Mouse (Mus musculus) intestine, embryonic 16.5 days (tissue): ENCODE data around the gene Nlrc3. TPM values are rescaled to one million over a fixed set of nuclear protein-coding genes. Genes with fewer than 3 reads are reported as not detected.

Experiments
- ATAC-seq: fragments of 200-750 bp; cut with Nextera tagmentation; 2 replicates; pipeline ENCODE4 v1.8.0; 2017; ENCODE audit warnings: moderate TSS enrichment, moderate library complexity
- H3K27ac ChIP-seq: fragments of 300-500 bp; sonication (generic); 2 replicates; pipeline ENCODE4 v1.5.1; 2014; ENCODE audit warnings: mild to moderate bottlenecking, low read length
- H3K27me3 ChIP-seq: fragments of 300-500 bp; sonication (generic); replicated peaks from 2 replicates; pipeline ENCODE4 v1.6.1; 2014; ENCODE audit warnings: low read length, control low read depth, mixed read lengths; ENCODE audit not compliant: control insufficient read depth, insufficient read depth
- H3K36me3 ChIP-seq: fragments of 300-500 bp; sonication (generic); 2 replicates; pipeline ENCODE4 v1.6.1; 2014; ENCODE audit warnings: low read length, control low read depth; ENCODE audit not compliant: control insufficient read depth, insufficient read depth
- H3K4me1 ChIP-seq: fragments of 300-500 bp; sonication (generic); 2 replicates; pipeline ENCODE4 v1.6.1; 2014; ENCODE audit warnings: low read length, control low read depth, mixed read lengths; ENCODE audit not compliant: control insufficient read depth, insufficient read depth
- H3K4me2 ChIP-seq: fragments of 300-500 bp; sonication (generic); 2 replicates; pipeline ENCODE4 v1.6.1; 2014; ENCODE audit warnings: low read depth, low read length, control low read depth
- H3K4me3 ChIP-seq: fragments of 300-500 bp; sonication (generic); 2 replicates; pipeline ENCODE4 v1.5.1; 2014; ENCODE audit warnings: mild to moderate bottlenecking, low read length
- H3K9ac ChIP-seq: fragments of 300-500 bp; sonication (generic); 2 replicates; pipeline ENCODE4 v1.6.1; 2014; ENCODE audit warnings: low read depth, low read length
- H3K9me3 ChIP-seq: fragments of 300-500 bp; sonication (generic); 2 replicates; pipeline ENCODE4 v1.6.1; 2016; ENCODE audit warnings: low read length, control low read depth; ENCODE audit not compliant: control insufficient read depth
- WGBS: fragments of 180-500 bp; shearing (Covaris S2); extraction: QIAGEN DNeasy Blood & Tissue Kit; methylation state at CpG from one replicate; pipeline ENCODE4 v1.1.7; 2014; 5-methylcytosine and 5-hydroxymethylcytosine counted together
- polyA plus RNA-seq: library from polyadenylated mRNA; unstranded; fragments of >200 nt; fragmentation: Nextera tagmentation; extraction: Ambion mirVana; gene quantifications from 2 replicates; pipeline ENCODE4 v1.2.1, GENCODE M21; 2015

Gene Nlrc3
- polyA plus RNA-seq, 1 experiment from 2014 or later: 1.2 TPM

GRCm38 (mm10) chr16:3934701-3935100 lies 41.7 kb downstream of the Nlrc3 start:
- H3K27me3 ChIP-seq: no peaks in the 10 kb centered on the region
- 88% methylated on average over 4 of the region's 4 CpGs for WGBS
- no peak for ATAC-seq
- no peaks in the 10 kb centered on the region for H3K4me1 ChIP-seq
- H3K9ac ChIP-seq: no peak overlapping the region
- no peak overlapping the region for H3K4me3 ChIP-seq
- H3K36me3 ChIP-seq: peaks cover 13% of the 10 kb centered on the region
- H3K4me2 ChIP-seq: no peak overlapping the region
- H3K9me3 ChIP-seq: no peaks in the 10 kb centered on the region
- H3K27ac ChIP-seq: no peak overlapping the region

- H3K4me2 ChIP-seq: no peak overlapping the region
- H3K27ac ChIP-seq: no peak overlapping the region
- H3K36me3 ChIP-seq: peaks cover 13% of the 10 kb centered on the region
- no peak overlapping the region for H3K9ac ChIP-seq
- no peak overlapping the region for H3K4me3 ChIP-seq
- H3K9me3 ChIP-seq: no peaks in the 10 kb centered on the region
- no peak for ATAC-seq
- H3K27me3 ChIP-seq: no peaks in the 10 kb centered on the region
- 92% methylated on average over 1 of the region's 1 CpGs for WGBS
- H3K4me1 ChIP-seq: no peaks in the 10 kb centered on the region
Observed at GRCm38 (mm10) chr16:3934091-3934490, 42.3 kb downstream of the Nlrc3 start.

GRCm38 (mm10) chr16:3933536-3933935 lies 42.9 kb downstream of the Nlrc3 start:
- H3K36me3 ChIP-seq: peaks cover 11% of the 10 kb centered on the region
- no peaks in the 10 kb centered on the region for H3K4me1 ChIP-seq
- H3K4me3 ChIP-seq: no peak overlapping the region
- ATAC-seq: no peak
- WGBS: 87% methylated on average over 6 of the region's 6 CpGs
- H3K9ac ChIP-seq: no peak overlapping the region
- H3K9me3 ChIP-seq: no peaks in the 10 kb centered on the region
- H3K27ac ChIP-seq: no peak overlapping the region
- no peaks in the 10 kb centered on the region for H3K27me3 ChIP-seq
- no peak overlapping the region for H3K4me2 ChIP-seq

GRCm38 (mm10) chr16:3929151-3929550 lies 47.3 kb downstream of the Nlrc3 start:
- H3K27me3 ChIP-seq: no peaks in the 10 kb centered on the region
- no peak overlapping the region for H3K4me3 ChIP-seq
- H3K27ac ChIP-seq: no peak overlapping the region
- WGBS: 76% methylated on average over 7 of the region's 7 CpGs
- ATAC-seq: no peak
- H3K4me2 ChIP-seq: no peak overlapping the region
- no peak overlapping the region for H3K9ac ChIP-seq
- no peaks in the 10 kb centered on the region for H3K4me1 ChIP-seq
- no peaks in the 10 kb centered on the region for H3K9me3 ChIP-seq
- H3K36me3 ChIP-seq: peaks cover 12% of the 10 kb centered on the region

- no peak overlapping the region for H3K9ac ChIP-seq
- WGBS: 43% methylated on average over 1 of the region's 1 CpGs
- no peaks in the 10 kb centered on the region for H3K27me3 ChIP-seq
- no peaks in the 10 kb centered on the region for H3K9me3 ChIP-seq
- no peaks in the 10 kb centered on the region for H3K4me1 ChIP-seq
- H3K4me2 ChIP-seq: no peak overlapping the region
- H3K36me3 ChIP-seq: peaks cover 8% of the 10 kb centered on the region
- no peak for ATAC-seq
- H3K27ac ChIP-seq: no peak overlapping the region
- no peak overlapping the region for H3K4me3 ChIP-seq
Observed at GRCm38 (mm10) chr16:3928582-3928981, 47.9 kb downstream of the Nlrc3 start.

GRCm38 (mm10) chr16:3923966-3924365 lies 52.5 kb downstream of the Nlrc3 start:
- no peak for ATAC-seq
- H3K27me3 ChIP-seq: no peaks in the 10 kb centered on the region
- no peaks in the 10 kb centered on the region for H3K9me3 ChIP-seq
- 87% methylated on average over 4 of the region's 4 CpGs for WGBS
- no peak overlapping the region for H3K27ac ChIP-seq
- H3K36me3 ChIP-seq: peaks cover 10% of the 10 kb centered on the region
- H3K4me1 ChIP-seq: no peaks in the 10 kb centered on the region
- H3K9ac ChIP-seq: no peak overlapping the region
- no peak overlapping the region for H3K4me3 ChIP-seq
- H3K4me2 ChIP-seq: no peak overlapping the region

GRCm38 (mm10) chr16:3923515-3923914 lies 52.9 kb downstream of the Nlrc3 start:
- no peaks in the 10 kb centered on the region for H3K9me3 ChIP-seq
- WGBS: 86% methylated on average over 3 of the region's 3 CpGs
- no peak overlapping the region for H3K4me2 ChIP-seq
- no peaks in the 10 kb centered on the region for H3K4me1 ChIP-seq
- H3K9ac ChIP-seq: no peak overlapping the region
- no peak for ATAC-seq
- no peak overlapping the region for H3K27ac ChIP-seq
- H3K27me3 ChIP-seq: no peaks in the 10 kb centered on the region
- no peak overlapping the region for H3K4me3 ChIP-seq
- H3K36me3 ChIP-seq: peaks cover 10% of the 10 kb centered on the region

- Histone ChIP-seq H3K27me3 (no peaks in the 10 kb centered on the region), H3K4me2 (no peak overlapping the region), H3K27ac (no peak overlapping the region), H3K4me1 (no peaks in the 10 kb centered on the region), H3K36me3 (peaks cover 7% of the 10 kb centered on the region), H3K9me3 (no peaks in the 10 kb centered on the region), H3K4me3 (no peak overlapping the region), H3K9ac (no peak overlapping the region)
- WGBS: 84% methylated on average over 2 of the region's 2 CpGs
- no peak for ATAC-seq
Observed at GRCm38 (mm10) chr16:3920756-3921155, 55.7 kb downstream of the Nlrc3 start.

- no peak for ATAC-seq
- Histone ChIP-seq H3K9ac (peak overlapping the region; percentile 80), H3K27me3 (no peaks in the 10 kb centered on the region), H3K36me3 (peaks cover 3% of the 10 kb centered on the region; the same call in 1 of the 2 replicates), H3K4me3 (peak overlapping the region; percentile 61), H3K27ac (peak overlapping the region; percentile 21; the same call in 1 of the 2 replicates), H3K9me3 (no peaks in the 10 kb centered on the region), H3K4me1 (peaks cover 4% of the 10 kb centered on the region; the same call in 1 of the 2 replicates), H3K4me2 (peak overlapping the region; percentile 83)
- WGBS: 5% methylated on average over 20 of the region's 20 CpGs
Observed at GRCm38 (mm10) chr16:3909118-3909517, 67.3 kb downstream of the Nlrc3 start.

GRCm38 (mm10) chr16:3908537-3909111 lies 67.8 kb downstream of the Nlrc3 start, which contains the start of the genes 1700037C18Rik and Cluap1:
Gene 1700037C18Rik, minus strand, starts transcription at chr16:3908689.
Gene Cluap1, plus strand, starts transcription at chr16:3908801.
- ATAC-seq: peak; percentile 99
- Histone ChIP-seq H3K4me1 (peaks cover 4% of the 10 kb centered on the region; the same call in 1 of the 2 replicates), H3K9ac (peak within 1 kb of the TSS; percentile 80), H3K9me3 (no peaks in the 10 kb centered on the region), H3K36me3 (peaks cover 3% of the 10 kb centered on the region), H3K4me3 (peak within 1 kb of the TSS; percentile 61), H3K4me2 (peak within 1 kb of the TSS; percentile 83), H3K27me3 (no peaks in the 10 kb centered on the region), H3K27ac (peak within 1 kb of the TSS; percentile 79)
- WGBS: under 1% methylated on average over 33 of the region's 33 CpGs
